Mouse (Mus musculus): Measurements from ENCODE around the gene Gzmm. TPM values are rescaled to one million over a fixed set of nuclear protein-coding genes. Genes with fewer than 3 reads are reported as not detected.

The Gzmm gene
- polyA plus RNA-seq, 1 experiment from 2014 or later = 0.27 TPM

GRCm38 (mm10) chr10:79723692-79724091 is 34.9 kb downstream of the Gzmm start:
- Histone ChIP-seq H3K36me3 (ENCODE audit: control insufficient read depth, insufficient read depth, low read length) (no peaks in the 10 kb centered on the region), H3K9ac (ENCODE audit: low read length) (no peak overlapping the region), H3K27ac (ENCODE audit: low read depth, low read length) (no peak overlapping the region), H3K27me3 (ENCODE audit: control insufficient read depth, insufficient read depth, low read length) (peaks cover 4% of the 10 kb centered on the region; the same call in 1 of the 2 replicates), H3K4me1 (ENCODE audit: control insufficient read depth, insufficient read depth, low read length) (no peaks in the 10 kb centered on the region), H3K4me2 (no peak overlapping the region), H3K4me3 (ENCODE audit: low read depth, low read length) (no peak overlapping the region), H3K9me3 (ENCODE audit: control insufficient read depth, low read length) (no peaks in the 10 kb centered on the region)
- ATAC-seq (ENCODE audit: low FRiP score) (no peak), DNase-seq (ENCODE audit: low spot score, missing footprints) (no peak)
- whole genome bisulfite sequencing = 92% methylated on average over 7 of the region's 7 CpGs

GRCm38 (mm10) chr10:79726090-79726489 is 37.3 kb downstream of the Gzmm start:
- ATAC-seq (ENCODE audit: low FRiP score) (no peak), DNase-seq (ENCODE audit: low spot score, missing footprints) (peak; percentile 90)
- WGBS = 33% methylated on average over 11 of the region's 11 CpGs
- Histone ChIP-seq H3K4me2 (no peak overlapping the region), H3K27ac (ENCODE audit: low read depth, low read length) (no peak overlapping the region), H3K27me3 (ENCODE audit: control insufficient read depth, insufficient read depth, low read length) (no peaks in the 10 kb centered on the region), H3K4me3 (ENCODE audit: low read depth, low read length) (no peak overlapping the region), H3K9ac (ENCODE audit: low read length) (no peak overlapping the region), H3K9me3 (ENCODE audit: control insufficient read depth, low read length) (no peaks in the 10 kb centered on the region), H3K36me3 (ENCODE audit: control insufficient read depth, insufficient read depth, low read length) (no peaks in the 10 kb centered on the region), H3K4me1 (ENCODE audit: control insufficient read depth, insufficient read depth, low read length) (no peaks in the 10 kb centered on the region)

- H3K27ac ChIP-seq (ENCODE audit: low read depth, low read length) = no peak overlapping the region
- no peak overlapping the region for H3K4me3 ChIP-seq (ENCODE audit: low read depth, low read length)
- no peaks in the 10 kb centered on the region for H3K4me1 ChIP-seq (ENCODE audit: control insufficient read depth, insufficient read depth, low read length)
- H3K9me3 ChIP-seq (ENCODE audit: control insufficient read depth, low read length) = no peaks in the 10 kb centered on the region
- no peak for DNase-seq (ENCODE audit: low spot score, missing footprints)
- H3K27me3 ChIP-seq (ENCODE audit: control insufficient read depth, insufficient read depth, low read length) = no peaks in the 10 kb centered on the region
- no peaks in the 10 kb centered on the region for H3K36me3 ChIP-seq (ENCODE audit: control insufficient read depth, insufficient read depth, low read length)
- no peak for ATAC-seq (ENCODE audit: low FRiP score)
- H3K9ac ChIP-seq (ENCODE audit: low read length) = no peak overlapping the region
- no peak overlapping the region for H3K4me2 ChIP-seq
- 75% methylated on average over 28 of the region's 28 CpGs for WGBS
These were observed 39.8 kb downstream of the Gzmm start for GRCm38 (mm10) chr10:79728323-79729249.

- Histone ChIP-seq H3K27ac (ENCODE audit: low read depth, low read length) (no peak overlapping the region), H3K9ac (ENCODE audit: low read length) (no peak overlapping the region)
These were observed 40.6 kb downstream of the Gzmm start for GRCm38 (mm10) chr10:79729357-79729965.

GRCm38 (mm10) chr10:79732500-79732899 is 43.7 kb downstream of the Gzmm start:
- DNase-seq (ENCODE audit: low spot score, missing footprints) (no peak), ATAC-seq (ENCODE audit: low FRiP score) (no peak)
- no peaks in the 10 kb centered on the region; the same call in none of the 2 replicates for H3K27me3 ChIP-seq (ENCODE audit: control insufficient read depth, insufficient read depth, low read length)
- no peaks in the 10 kb centered on the region for H3K4me1 ChIP-seq (ENCODE audit: control insufficient read depth, insufficient read depth, low read length)
- no peak overlapping the region for H3K4me3 ChIP-seq (ENCODE audit: low read depth, low read length)
- H3K9me3 ChIP-seq (ENCODE audit: control insufficient read depth, low read length) = no peaks in the 10 kb centered on the region
- no peak overlapping the region for H3K27ac ChIP-seq (ENCODE audit: low read depth, low read length)
- no peak overlapping the region for H3K9ac ChIP-seq (ENCODE audit: low read length)
- 100% methylated on average over 1 of the region's 1 CpGs for WGBS
- peaks cover 6% of the 10 kb centered on the region for H3K36me3 ChIP-seq (ENCODE audit: control insufficient read depth, insufficient read depth, low read length)
- H3K4me2 ChIP-seq = no peak overlapping the region

More at GRCm38 (mm10) chr10:79729357-79729965, 40.6 kb downstream of the Gzmm start:
- Histone ChIP-seq H3K4me3 (ENCODE audit: low read depth, low read length) (no peak overlapping the region), H3K4me1 (ENCODE audit: control insufficient read depth, insufficient read depth, low read length) (no peaks in the 10 kb centered on the region), H3K27me3 (ENCODE audit: control insufficient read depth, insufficient read depth, low read length) (no peaks in the 10 kb centered on the region), H3K36me3 (ENCODE audit: control insufficient read depth, insufficient read depth, low read length) (no peaks in the 10 kb centered on the region), H3K4me2 (no peak overlapping the region), H3K9me3 (ENCODE audit: control insufficient read depth, low read length) (no peaks in the 10 kb centered on the region)
- 86% methylated on average over 13 of the region's 13 CpGs for WGBS
- DNase-seq (ENCODE audit: low spot score, missing footprints) = no peak
- no peak for ATAC-seq (ENCODE audit: low FRiP score)

GRCm38 (mm10) chr10:79733847-79734246 is 45.0 kb downstream of the Gzmm start:
- 94% methylated on average over 15 of the region's 15 CpGs for WGBS
- Histone ChIP-seq H3K4me1 (ENCODE audit: control insufficient read depth, insufficient read depth, low read length) (no peaks in the 10 kb centered on the region), H3K4me2 (no peak overlapping the region), H3K9me3 (ENCODE audit: control insufficient read depth, low read length) (no peaks in the 10 kb centered on the region), H3K27me3 (ENCODE audit: control insufficient read depth, insufficient read depth, low read length) (no peaks in the 10 kb centered on the region; the same call in none of the 2 replicates), H3K36me3 (ENCODE audit: control insufficient read depth, insufficient read depth, low read length) (peaks cover 17% of the 10 kb centered on the region), H3K9ac (ENCODE audit: low read length) (no peak overlapping the region), H3K27ac (ENCODE audit: low read depth, low read length) (no peak overlapping the region), H3K4me3 (ENCODE audit: low read depth, low read length) (no peak overlapping the region)
- DNase-seq (ENCODE audit: low spot score, missing footprints) (no peak), ATAC-seq (ENCODE audit: low FRiP score) (no peak)

- Histone ChIP-seq H3K4me1 (ENCODE audit: control insufficient read depth, insufficient read depth, low read length) (no peaks in the 10 kb centered on the region), H3K4me3 (ENCODE audit: low read depth, low read length) (no peak overlapping the region), H3K9ac (ENCODE audit: low read length) (no peak overlapping the region), H3K27me3 (ENCODE audit: control insufficient read depth, insufficient read depth, low read length) (no peaks in the 10 kb centered on the region; the same call in none of the 2 replicates), H3K4me2 (peak overlapping the region; percentile 19; the same call in 1 of the 2 replicates), H3K9me3 (ENCODE audit: control insufficient read depth, low read length) (no peaks in the 10 kb centered on the region), H3K36me3 (ENCODE audit: control insufficient read depth, insufficient read depth, low read length) (peaks cover 32% of the 10 kb centered on the region), H3K27ac (ENCODE audit: low read depth, low read length) (no peak overlapping the region)
- 0 out of 2 replicates have a peak, but pooled peaks have one; percentile 22 for ATAC-seq (ENCODE audit: low FRiP score)
- 25% methylated on average over 52 of the region's 52 CpGs for WGBS
- DNase-seq (ENCODE audit: low spot score, missing footprints) = no peak
These were observed 46.5 kb downstream of the Gzmm start for GRCm38 (mm10) chr10:79735361-79735760.

GRCm38 (mm10) chr10:79736706-79737105 is 47.9 kb downstream of the Gzmm start:
- Histone ChIP-seq H3K4me1 (ENCODE audit: control insufficient read depth, insufficient read depth, low read length) (peaks cover 2% of the 10 kb centered on the region; the same call in 1 of the 2 replicates), H3K9me3 (ENCODE audit: control insufficient read depth, low read length) (no peaks in the 10 kb centered on the region), H3K9ac (ENCODE audit: low read length) (no peak overlapping the region), H3K27me3 (ENCODE audit: control insufficient read depth, insufficient read depth, low read length) (no peaks in the 10 kb centered on the region; the same call in none of the 2 replicates), H3K4me2 (no peak overlapping the region), H3K27ac (ENCODE audit: low read depth, low read length) (no peak overlapping the region), H3K4me3 (ENCODE audit: low read depth, low read length) (no peak overlapping the region), H3K36me3 (ENCODE audit: control insufficient read depth, insufficient read depth, low read length) (peaks cover 42% of the 10 kb centered on the region)
- ATAC-seq (ENCODE audit: low FRiP score) = no peak
- DNase-seq (ENCODE audit: low spot score, missing footprints) = no peak
- WGBS = 89% methylated on average over 10 of the region's 14 CpGs

GRCm38 (mm10) chr10:79738259-79738658 is 49.4 kb downstream of the Gzmm start:
- peaks cover 48% of the 10 kb centered on the region for H3K36me3 ChIP-seq (ENCODE audit: control insufficient read depth, insufficient read depth, low read length)
- no peak overlapping the region for H3K27ac ChIP-seq (ENCODE audit: low read depth, low read length)
- H3K4me1 ChIP-seq (ENCODE audit: control insufficient read depth, insufficient read depth, low read length) = peaks cover 2% of the 10 kb centered on the region; the same call in 1 of the 2 replicates
- 85% methylated on average over 10 of the region's 10 CpGs for WGBS
- ATAC-seq (ENCODE audit: low FRiP score) = no peak
- no peaks in the 10 kb centered on the region; the same call in none of the 2 replicates for H3K27me3 ChIP-seq (ENCODE audit: control insufficient read depth, insufficient read depth, low read length)
- H3K4me2 ChIP-seq = no peak overlapping the region
- DNase-seq (ENCODE audit: low spot score, missing footprints) = no peak
- H3K9ac ChIP-seq (ENCODE audit: low read length) = no peak overlapping the region
- H3K9me3 ChIP-seq (ENCODE audit: control insufficient read depth, low read length) = no peaks in the 10 kb centered on the region
- no peak overlapping the region for H3K4me3 ChIP-seq (ENCODE audit: low read depth, low read length)
